Mouse (Mus musculus) erythroblast, embryonic 14.5 days (primary cell): ENCODE measurements around the gene Btbd19.

Experiments
- GATA1 ChIP-seq: IDR thresholded peaks from 2 replicates; pipeline ENCODE4 v1.6.1; 2012; ENCODE audit warnings: low read length, inconsistent platforms, mixed read lengths
- TAL1 ChIP-seq: IDR thresholded peaks from 3 replicates; pipeline ENCODE4 v1.6.1; 2012; ENCODE audit warnings: low read length, inconsistent platforms, mixed read lengths

GRCm38 (mm10) chr4:117090586-117090985 is 34.9 kb downstream of the Btbd19 start:
- TF ChIP-seq GATA1 (peak; percentile 63), TAL1 (peak; percentile 53; the same call in 2 of the 3 replicates)
